Mouse (Mus musculus): ENCODE results near the gene Tll2. TPM values are rescaled to one million over a fixed set of nuclear protein-coding genes. Genes with fewer than 3 reads are reported as not detected.

Tll2 gene
- polyA plus RNA-seq, 1 experiment from 2014 or later = not detected

DNA sequence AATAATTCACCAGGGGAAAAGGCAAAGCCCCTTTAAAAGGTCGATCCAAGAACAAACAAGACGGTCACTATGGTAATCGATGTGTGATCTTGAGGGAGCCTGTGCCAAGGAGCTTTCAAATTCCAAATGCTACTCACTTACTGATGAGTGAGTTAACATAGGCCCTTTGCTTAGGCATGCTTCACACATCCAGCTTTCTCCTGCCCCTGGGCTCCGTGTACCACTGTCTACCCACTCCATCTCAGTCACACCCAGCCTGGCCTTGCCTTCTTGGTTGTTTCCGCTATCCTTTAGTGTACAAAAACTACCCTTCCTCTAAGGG lies 40.8 kb downstream of the Tll2 start:
- Histone ChIP-seq H3K36me3 (ENCODE audit: control insufficient read depth, insufficient read depth, low read length) (no peaks in the 10 kb centered on the region), H3K4me2 (replicated peaks; ENCODE audit: low read depth, low read length) (no peak overlapping the region), H3K9me3 (ENCODE audit: control insufficient read depth, low read length) (no peaks in the 10 kb centered on the region), H3K27me3 (ENCODE audit: control insufficient read depth, insufficient read depth, low read length) (no peaks in the 10 kb centered on the region), H3K4me1 (ENCODE audit: control insufficient read depth, insufficient read depth, low read length) (no peaks in the 10 kb centered on the region), H3K27ac (ENCODE audit: low read depth, low read length) (no peak overlapping the region), H3K9ac (ENCODE audit: low read depth, low read length) (no peak overlapping the region), H3K4me3 (ENCODE audit: low read length) (no peak overlapping the region)
- no peak for ATAC-seq (ENCODE audit: low FRiP score, low TSS enrichment)
- 83% methylated on average over 5 of the region's 5 CpGs for WGBS

DNA sequence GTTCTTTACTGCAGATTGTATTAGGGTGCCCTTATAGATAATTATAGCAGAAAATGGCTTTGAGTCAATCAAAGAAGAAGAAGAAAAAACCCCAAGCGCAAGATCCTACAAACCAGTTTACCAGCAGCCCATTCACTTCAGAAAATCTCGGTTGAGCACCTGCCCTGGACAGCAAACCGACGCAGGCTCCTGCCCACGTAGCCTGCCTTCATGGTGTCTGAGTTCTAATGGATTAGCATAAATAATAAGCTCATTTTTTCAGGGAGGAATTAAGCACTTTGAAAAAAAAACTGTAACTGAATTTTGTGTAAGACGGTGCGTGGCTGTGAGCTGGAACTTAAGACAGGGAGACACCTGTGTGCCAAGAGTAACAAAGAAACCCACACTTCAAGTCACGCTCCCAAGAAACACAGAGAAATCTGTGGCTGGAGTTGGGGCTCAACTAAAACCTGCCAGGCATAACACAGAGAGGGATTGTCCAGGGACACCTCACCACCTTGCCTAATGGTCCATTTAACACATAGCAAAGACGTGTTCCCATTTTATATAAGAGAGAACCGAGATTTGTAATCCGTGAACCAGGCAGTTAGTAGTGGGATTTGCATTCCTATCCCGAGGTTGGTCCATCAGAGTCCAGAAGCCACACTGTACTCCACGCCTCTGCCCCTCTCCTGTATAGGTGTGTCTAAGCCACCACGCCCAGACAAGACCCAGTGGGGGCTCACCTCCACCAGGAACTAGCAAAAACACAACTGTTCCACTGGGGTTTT lies 41.3 kb downstream of the Tll2 start:
- no peaks in the 10 kb centered on the region for H3K27me3 ChIP-seq (ENCODE audit: control insufficient read depth, insufficient read depth, low read length)
- ATAC-seq (ENCODE audit: low FRiP score, low TSS enrichment) = no peak
- 69% methylated on average over 14 of the region's 14 CpGs for WGBS

DNA sequence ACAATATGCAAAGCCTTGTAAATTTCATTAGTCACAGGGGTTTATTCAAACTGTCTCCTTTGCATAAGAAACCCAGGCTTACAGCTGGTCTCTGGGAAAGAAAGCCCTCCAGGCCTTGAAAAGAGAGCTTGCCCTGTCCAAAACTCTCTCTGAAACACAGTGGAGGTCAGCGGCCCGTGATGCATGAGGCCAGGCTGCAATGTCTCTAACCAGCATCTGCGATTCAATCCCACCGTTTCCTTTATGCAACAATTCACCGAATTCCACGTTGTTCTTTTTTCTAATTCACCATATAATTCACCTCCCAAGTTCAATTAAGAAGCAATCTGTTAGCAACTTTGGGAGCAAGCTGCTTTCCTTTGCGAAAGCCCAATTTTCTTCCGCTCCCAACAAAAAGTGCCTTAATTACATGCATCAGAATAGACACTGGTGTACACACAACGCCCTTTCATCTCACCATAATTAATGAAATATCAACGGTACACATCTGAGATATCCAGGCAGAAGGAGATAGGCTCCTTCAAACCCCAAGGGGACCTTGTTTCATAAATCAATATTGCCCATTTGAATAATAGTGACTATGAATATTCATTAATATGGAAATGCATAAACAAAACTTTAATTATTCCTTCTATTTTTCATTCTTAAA lies 42.1 kb downstream of the Tll2 start:
- H3K27ac ChIP-seq (ENCODE audit: low read depth, low read length) = no peak overlapping the region
- ATAC-seq (ENCODE audit: low FRiP score, low TSS enrichment) = no peak
- no peaks in the 10 kb centered on the region for H3K27me3 ChIP-seq (ENCODE audit: control insufficient read depth, insufficient read depth, low read length)
- no peak overlapping the region for H3K4me3 ChIP-seq (ENCODE audit: low read length)
- H3K4me1 ChIP-seq (ENCODE audit: control insufficient read depth, insufficient read depth, low read length) = no peaks in the 10 kb centered on the region
- H3K36me3 ChIP-seq (ENCODE audit: control insufficient read depth, insufficient read depth, low read length) = no peaks in the 10 kb centered on the region
- no peaks in the 10 kb centered on the region for H3K9me3 ChIP-seq (ENCODE audit: control insufficient read depth, low read length)
- WGBS = 63% methylated on average over 10 of the region's 10 CpGs
- H3K4me2 ChIP-seq (replicated peaks; ENCODE audit: low read depth, low read length) = no peak overlapping the region
- no peak overlapping the region for H3K9ac ChIP-seq (ENCODE audit: low read depth, low read length)

More for the DNA sequence above, 41.3 kb downstream of the Tll2 start:
- Histone ChIP-seq H3K4me1 (ENCODE audit: control insufficient read depth, insufficient read depth, low read length) (no peaks in the 10 kb centered on the region), H3K9ac (ENCODE audit: low read depth, low read length) (no peak overlapping the region), H3K4me3 (ENCODE audit: low read length) (no peak overlapping the region), H3K4me2 (replicated peaks; ENCODE audit: low read depth, low read length) (no peak overlapping the region), H3K36me3 (ENCODE audit: control insufficient read depth, insufficient read depth, low read length) (no peaks in the 10 kb centered on the region), H3K9me3 (ENCODE audit: control insufficient read depth, low read length) (no peaks in the 10 kb centered on the region), H3K27ac (ENCODE audit: low read depth, low read length) (no peak overlapping the region)

DNA sequence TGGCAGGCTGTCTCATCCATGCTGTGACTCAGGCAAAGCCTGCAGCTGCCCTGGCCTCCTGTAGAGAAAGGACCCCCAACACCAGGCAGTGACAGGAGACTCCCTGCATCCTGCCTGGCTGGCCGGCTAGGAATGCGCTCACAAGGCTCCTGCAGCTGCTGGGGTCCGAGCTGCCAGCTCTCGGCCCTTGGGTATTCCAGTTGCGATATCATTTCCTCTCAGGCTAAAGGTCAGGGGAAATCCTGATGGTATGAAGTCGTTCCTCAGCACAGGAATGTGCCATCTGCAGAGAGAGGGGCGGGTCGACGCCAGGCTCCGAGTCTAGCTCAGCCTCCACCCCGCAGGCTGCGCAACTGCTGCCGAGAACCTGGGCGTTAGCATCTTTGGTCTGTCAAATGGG lies 46.2 kb downstream of the Tll2 start:
- Histone ChIP-seq H3K27me3 (ENCODE audit: control insufficient read depth, insufficient read depth, low read length) (no peaks in the 10 kb centered on the region), H3K4me2 (replicated peaks; ENCODE audit: low read depth, low read length) (no peak overlapping the region), H3K9me3 (ENCODE audit: control insufficient read depth, low read length) (no peaks in the 10 kb centered on the region), H3K36me3 (ENCODE audit: control insufficient read depth, insufficient read depth, low read length) (no peaks in the 10 kb centered on the region), H3K4me1 (ENCODE audit: control insufficient read depth, insufficient read depth, low read length) (no peaks in the 10 kb centered on the region), H3K9ac (ENCODE audit: low read depth, low read length) (no peak overlapping the region), H3K4me3 (ENCODE audit: low read length) (no peak overlapping the region), H3K27ac (ENCODE audit: low read depth, low read length) (no peak overlapping the region)
- 47% methylated on average over 14 of the region's 14 CpGs for WGBS
- ATAC-seq (ENCODE audit: low FRiP score, low TSS enrichment) = no peak

DNA sequence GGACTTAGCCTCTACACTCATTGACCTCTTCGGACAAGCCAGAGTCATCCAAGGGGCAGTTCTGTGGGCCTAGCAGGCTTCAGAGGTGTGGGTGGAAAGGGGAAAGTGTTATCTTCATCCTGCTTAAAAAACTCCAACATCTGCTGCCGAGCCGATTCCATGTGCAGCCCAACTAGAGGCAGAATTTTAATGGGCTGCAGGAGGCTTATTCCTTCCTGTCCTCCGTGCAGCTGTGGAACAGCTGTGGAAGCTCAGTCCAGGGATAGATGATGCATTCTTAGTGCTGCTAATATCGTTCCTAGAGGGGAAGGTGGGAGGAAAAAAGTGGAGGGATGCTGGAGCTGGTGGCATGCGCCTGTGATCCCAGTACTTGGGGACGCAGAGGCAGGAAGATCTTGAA lies 52.0 kb downstream of the Tll2 start:
- H3K4me3 ChIP-seq (ENCODE audit: low read length) = no peak overlapping the region
- no peak overlapping the region for H3K9ac ChIP-seq (ENCODE audit: low read depth, low read length)
- H3K4me2 ChIP-seq (replicated peaks; ENCODE audit: low read depth, low read length) = no peak overlapping the region
- no peak for ATAC-seq (ENCODE audit: low FRiP score, low TSS enrichment)
- H3K27me3 ChIP-seq (ENCODE audit: control insufficient read depth, insufficient read depth, low read length) = no peaks in the 10 kb centered on the region
- H3K36me3 ChIP-seq (ENCODE audit: control insufficient read depth, insufficient read depth, low read length) = no peaks in the 10 kb centered on the region
- no peak overlapping the region for H3K27ac ChIP-seq (ENCODE audit: low read depth, low read length)
- no peaks in the 10 kb centered on the region for H3K4me1 ChIP-seq (ENCODE audit: control insufficient read depth, insufficient read depth, low read length)
- 71% methylated on average over 7 of the region's 7 CpGs for WGBS
- H3K9me3 ChIP-seq (ENCODE audit: control insufficient read depth, low read length) = no peaks in the 10 kb centered on the region

DNA sequence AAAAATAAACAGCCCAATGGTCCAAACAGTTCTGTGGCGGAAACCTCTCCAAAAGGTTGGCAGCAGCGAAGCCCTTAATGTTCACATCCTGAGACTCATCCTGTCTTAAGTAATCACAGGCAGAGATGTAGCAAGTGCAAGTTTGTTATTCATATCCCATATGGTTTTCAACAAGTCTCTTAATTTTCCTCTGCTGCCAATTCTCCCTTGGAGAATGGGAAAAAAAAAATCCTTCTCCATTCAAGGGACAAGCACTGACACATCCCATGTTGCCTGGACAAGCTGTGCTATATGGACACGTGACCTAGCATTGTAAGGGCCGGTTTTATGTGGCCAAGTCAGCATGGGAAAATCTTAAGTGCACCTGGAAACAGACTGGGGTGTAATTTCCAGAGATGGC lies 54.2 kb downstream of the Tll2 start:
- Histone ChIP-seq H3K4me2 (replicated peaks; ENCODE audit: low read depth, low read length) (no peak overlapping the region), H3K36me3 (ENCODE audit: control insufficient read depth, insufficient read depth, low read length) (no peaks in the 10 kb centered on the region), H3K9ac (ENCODE audit: low read depth, low read length) (no peak overlapping the region), H3K4me3 (ENCODE audit: low read length) (no peak overlapping the region), H3K9me3 (ENCODE audit: control insufficient read depth, low read length) (no peaks in the 10 kb centered on the region), H3K27me3 (ENCODE audit: control insufficient read depth, insufficient read depth, low read length) (no peaks in the 10 kb centered on the region), H3K27ac (ENCODE audit: low read depth, low read length) (no peak overlapping the region), H3K4me1 (ENCODE audit: control insufficient read depth, insufficient read depth, low read length) (no peaks in the 10 kb centered on the region)
- ATAC-seq (ENCODE audit: low FRiP score, low TSS enrichment) = no peak
- WGBS = 81% methylated on average over 4 of the region's 4 CpGs

DNA sequence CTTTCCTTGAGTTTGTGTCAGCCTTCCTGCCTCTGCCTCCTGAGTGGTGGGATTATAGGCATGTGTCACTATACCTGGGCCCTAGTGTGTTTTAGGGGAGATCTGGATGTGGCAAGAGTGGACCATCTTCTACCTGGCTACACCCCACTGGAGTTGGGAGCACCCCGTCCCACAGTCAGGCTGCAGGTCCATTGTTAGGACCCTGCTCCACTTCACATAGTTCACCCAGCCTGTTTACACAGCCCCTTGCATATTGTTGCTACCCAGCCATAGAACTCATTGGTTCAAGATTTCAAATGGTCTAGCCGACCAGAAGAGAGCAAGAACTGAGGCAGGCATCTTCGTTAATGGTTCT lies 54.6 kb downstream of the Tll2 start:
- Histone ChIP-seq H3K4me2 (replicated peaks; ENCODE audit: low read depth, low read length) (no peak overlapping the region), H3K36me3 (ENCODE audit: control insufficient read depth, insufficient read depth, low read length) (no peaks in the 10 kb centered on the region), H3K9me3 (ENCODE audit: control insufficient read depth, low read length) (no peaks in the 10 kb centered on the region), H3K27ac (ENCODE audit: low read depth, low read length) (no peak overlapping the region), H3K9ac (ENCODE audit: low read depth, low read length) (no peak overlapping the region), H3K4me3 (ENCODE audit: low read length) (no peak overlapping the region), H3K4me1 (ENCODE audit: control insufficient read depth, insufficient read depth, low read length) (no peaks in the 10 kb centered on the region), H3K27me3 (ENCODE audit: control insufficient read depth, insufficient read depth, low read length) (no peaks in the 10 kb centered on the region)
- no peak for ATAC-seq (ENCODE audit: low FRiP score, low TSS enrichment)
- WGBS = 88% methylated on average over 3 of the region's 3 CpGs

DNA sequence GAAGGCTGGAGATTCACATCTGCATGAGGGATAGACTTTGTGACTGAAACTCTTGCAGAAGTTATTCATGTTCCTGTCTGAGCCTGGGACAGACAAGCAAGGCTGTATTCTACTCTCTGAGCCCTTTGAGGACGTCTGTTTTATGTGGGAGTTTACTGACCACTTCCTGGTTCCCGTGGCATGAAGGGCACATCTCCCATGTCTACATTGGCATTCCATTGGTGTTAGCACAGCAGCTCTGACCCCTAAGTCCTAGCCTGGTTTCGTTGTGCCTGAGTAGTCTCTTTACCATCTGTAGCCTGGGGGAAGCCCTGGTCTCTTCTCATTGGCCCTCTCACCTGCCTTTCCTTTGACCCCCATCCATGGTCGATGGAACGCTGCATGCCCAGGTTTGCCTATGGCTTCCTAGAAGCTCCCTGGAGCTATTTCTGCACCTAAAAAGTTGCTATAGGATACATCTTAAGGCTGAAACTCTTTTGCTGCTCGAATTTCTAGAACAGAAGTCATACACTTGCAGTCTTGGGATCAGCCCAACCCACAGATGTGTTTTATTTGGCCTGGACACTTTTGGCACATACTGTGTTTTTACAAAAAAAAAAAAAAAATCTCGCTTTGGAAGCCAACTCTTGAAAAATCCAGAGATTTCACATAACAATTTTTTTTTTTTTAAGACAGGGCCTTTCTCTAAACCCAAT lies 55.2 kb downstream of the Tll2 start:
- Histone ChIP-seq H3K27me3 (ENCODE audit: control insufficient read depth, insufficient read depth, low read length) (no peaks in the 10 kb centered on the region), H3K9me3 (ENCODE audit: control insufficient read depth, low read length) (no peaks in the 10 kb centered on the region), H3K4me3 (ENCODE audit: low read length) (no peak overlapping the region), H3K4me2 (replicated peaks; ENCODE audit: low read depth, low read length) (no peak overlapping the region), H3K36me3 (ENCODE audit: control insufficient read depth, insufficient read depth, low read length) (no peaks in the 10 kb centered on the region), H3K9ac (ENCODE audit: low read depth, low read length) (no peak overlapping the region), H3K4me1 (ENCODE audit: control insufficient read depth, insufficient read depth, low read length) (no peaks in the 10 kb centered on the region), H3K27ac (ENCODE audit: low read depth, low read length) (no peak overlapping the region)
- WGBS = 61% methylated on average over 7 of the region's 7 CpGs
- no peak for ATAC-seq (ENCODE audit: low FRiP score, low TSS enrichment)

DNA sequence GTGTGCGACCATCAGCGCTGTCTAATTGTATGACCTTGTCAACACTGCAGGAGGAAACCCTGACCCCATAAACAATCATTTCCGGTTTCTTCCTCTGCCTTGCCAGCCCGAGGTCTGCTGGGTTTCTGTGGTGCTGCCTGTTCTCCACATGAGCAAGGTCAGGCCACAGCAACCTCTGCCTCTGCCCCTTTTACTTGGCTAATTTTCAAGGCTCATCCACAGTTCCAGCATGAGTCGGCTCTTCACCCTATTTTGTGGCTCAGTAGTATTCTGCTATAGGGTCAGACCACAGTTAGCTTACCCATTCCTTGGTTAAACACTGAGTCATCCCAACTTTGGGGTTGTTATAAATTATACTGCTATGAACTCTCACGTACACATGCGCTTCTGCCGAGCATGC lies 65.7 kb downstream of the Tll2 start:
- H3K9me3 ChIP-seq (ENCODE audit: control insufficient read depth, low read length) = no peaks in the 10 kb centered on the region
- H3K36me3 ChIP-seq (ENCODE audit: control insufficient read depth, insufficient read depth, low read length) = no peaks in the 10 kb centered on the region
- ATAC-seq (ENCODE audit: low FRiP score, low TSS enrichment) = no peak
- no peaks in the 10 kb centered on the region for H3K27me3 ChIP-seq (ENCODE audit: control insufficient read depth, insufficient read depth, low read length)
- no peak overlapping the region for H3K9ac ChIP-seq (ENCODE audit: low read depth, low read length)
- no peak overlapping the region for H3K4me3 ChIP-seq (ENCODE audit: low read length)
- WGBS = 61% methylated on average over 8 of the region's 8 CpGs
- no peaks in the 10 kb centered on the region for H3K4me1 ChIP-seq (ENCODE audit: control insufficient read depth, insufficient read depth, low read length)
- no peak overlapping the region for H3K4me2 ChIP-seq (replicated peaks; ENCODE audit: low read depth, low read length)
- no peak overlapping the region for H3K27ac ChIP-seq (ENCODE audit: low read depth, low read length)

Data from kidney, embryonic 14.5 days (tissue).